Mouse (Mus musculus) cerebral cortex, adult 2 months (tissue): ENCODE results near the gene Fggy.

Experiments
- WGBS: fragments of 180-500 bp; shearing (Covaris S2); methylation state at CpG from one replicate; pipeline ENCODE4 v1.1.7; 2018; 5-methylcytosine and 5-hydroxymethylcytosine counted together

Fggy gene

GRCm38 (mm10) chr4:95784146-95784895 lies 227.0 kb downstream of the Fggy start:
- WGBS, result 86% methylated on average over 4 of the region's 4 CpGs

GRCm38 (mm10) chr4:95787609-95788008 lies 230.3 kb downstream of the Fggy start:
- WGBS, result 86% methylated on average over 2 of the region's 2 CpGs

GRCm38 (mm10) chr4:95788867-95789266 lies 231.6 kb downstream of the Fggy start:
- 77% methylated on average over 2 of the region's 2 CpGs for WGBS

- 92% methylated on average over 3 of the region's 3 CpGs for WGBS
Observed at GRCm38 (mm10) chr4:95791913-95792475, 234.7 kb downstream of the Fggy start.

GRCm38 (mm10) chr4:95793647-95794328 lies 236.5 kb downstream of the Fggy start:
- 82% methylated on average over 7 of the region's 7 CpGs for WGBS

- 86% methylated on average over 6 of the region's 6 CpGs for WGBS
Observed at GRCm38 (mm10) chr4:95794651-95795050, 237.3 kb downstream of the Fggy start.

GRCm38 (mm10) chr4:95795283-95795682 lies 238.0 kb downstream of the Fggy start:
- 93% methylated on average over 2 of the region's 2 CpGs for WGBS

- 87% methylated on average over 2 of the region's 2 CpGs for WGBS
Observed at GRCm38 (mm10) chr4:95819650-95820049, 262.3 kb downstream of the Fggy start.

- 90% methylated on average over 3 of the region's 3 CpGs for WGBS
Observed at GRCm38 (mm10) chr4:95821906-95822579, 264.7 kb downstream of the Fggy start.

GRCm38 (mm10) chr4:95828164-95828563 lies 270.9 kb downstream of the Fggy start:
- 95% methylated on average over 4 of the region's 4 CpGs for WGBS

GRCm38 (mm10) chr4:95830320-95830719 lies 273.0 kb downstream of the Fggy start:
- 75% methylated on average over 2 of the region's 2 CpGs for WGBS

GRCm38 (mm10) chr4:95839860-95840259 lies 282.6 kb downstream of the Fggy start:
- WGBS, result 89% methylated on average over 1 of the region's 1 CpGs

GRCm38 (mm10) chr4:95840389-95841053 lies 283.2 kb downstream of the Fggy start:
- WGBS, result 74% methylated on average over 6 of the region's 6 CpGs

- WGBS, result 77% methylated on average over 6 of the region's 6 CpGs
Observed at GRCm38 (mm10) chr4:95845981-95846617, 288.8 kb downstream of the Fggy start.

- WGBS, result 88% methylated on average over 3 of the region's 3 CpGs
Observed at GRCm38 (mm10) chr4:95847664-95848063, 290.4 kb downstream of the Fggy start.

- 84% methylated on average over 5 of the region's 5 CpGs for WGBS
Observed at GRCm38 (mm10) chr4:95849497-95849896, 292.2 kb downstream of the Fggy start.

- WGBS, result 83% methylated on average over 6 of the region's 6 CpGs
Observed at GRCm38 (mm10) chr4:95850044-95850739, 292.9 kb downstream of the Fggy start.

GRCm38 (mm10) chr4:95852257-95852656 lies 294.9 kb downstream of the Fggy start:
- WGBS, result 88% methylated on average over 2 of the region's 2 CpGs

GRCm38 (mm10) chr4:95856008-95856407 lies 298.7 kb downstream of the Fggy start:
- whole genome bisulfite sequencing, result 78% methylated on average over 2 of the region's 2 CpGs

GRCm38 (mm10) chr4:95860601-95861000 lies 303.3 kb downstream of the Fggy start:
- 63% methylated on average over 3 of the region's 3 CpGs for WGBS

GRCm38 (mm10) chr4:95861074-95861473 lies 303.8 kb downstream of the Fggy start:
- WGBS, result 88% methylated on average over 4 of the region's 4 CpGs
